Mouse (Mus musculus): ENCODE data around the gene Caprin1. TPM values are rescaled to one million over a fixed set of nuclear protein-coding genes. Genes with fewer than 3 reads are reported as not detected.

Caprin1 gene
- polyA plus RNA-seq, 1 experiment: 48.8 TPM

DNA sequence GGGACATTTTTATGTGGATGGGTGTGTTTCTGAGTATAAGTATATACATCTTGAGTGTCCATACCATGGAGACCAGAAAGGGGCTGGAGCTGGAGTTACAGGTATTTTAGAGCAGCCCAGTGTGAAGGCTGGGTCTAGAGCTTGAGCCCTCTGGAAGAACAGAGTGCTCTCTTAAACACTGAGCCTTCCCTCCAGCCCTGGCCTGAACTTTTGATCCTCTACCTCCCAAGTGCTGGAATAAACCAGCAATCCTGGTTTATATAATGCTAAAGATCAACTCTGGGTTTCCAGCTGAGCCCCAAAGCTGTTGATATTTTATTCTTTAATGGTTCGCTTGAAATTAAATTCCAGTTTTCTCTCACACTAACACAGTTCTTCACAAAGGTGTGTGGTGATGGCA, 5.0 kb upstream of the Caprin1 start:
- TF ChIP-seq CTCF (IDR thresholded peaks at IDR 0.05; ENCODE audit: extremely low read depth, insufficient read depth, insufficient read length, insufficient replicate concordance) (no peak), POLR2A (IDR thresholded peaks at IDR 0.05; ENCODE audit: low read depth, low read length) (no peak)
- no peak overlapping the region for H3K4me3 ChIP-seq (ENCODE audit: extremely low read depth, insufficient read depth, insufficient read length)
- 100% methylated on average over 1 of the region's 1 CpGs for WGBS
- H3K4me1 ChIP-seq (ENCODE audit: control insufficient read depth, insufficient read depth, insufficient read length): no peaks in the 10 kb centered on the region; the same call in 1 of the 2 replicates
- no peaks in the 10 kb centered on the region for H3K27me3 ChIP-seq (ENCODE audit: control insufficient read depth, insufficient read depth, low read length)
- H3K36me3 ChIP-seq (ENCODE audit: control insufficient read depth, insufficient read depth, low read length): no peaks in the 10 kb centered on the region
- DNase-seq (ENCODE audit: low read depth in 1 of 2, low spot score in 2 of 2): no peak
- no peak overlapping the region for H3K27ac ChIP-seq (ENCODE audit: insufficient read depth, low read length)

- Histone ChIP-seq H3K4me1 (ENCODE audit: control insufficient read depth, insufficient read depth, insufficient read length) (no peaks in the 10 kb centered on the region; the same call in none of the 2 replicates), H3K27me3 (ENCODE audit: control insufficient read depth, insufficient read depth, low read length) (no peaks in the 10 kb centered on the region), H3K4me3 (ENCODE audit: extremely low read depth, insufficient read depth, insufficient read length) (peak overlapping the region; percentile 97), H3K36me3 (ENCODE audit: control insufficient read depth, insufficient read depth, low read length) (peaks cover 5% of the 10 kb centered on the region; the same call in 1 of the 2 replicates), H3K27ac (ENCODE audit: insufficient read depth, low read length) (peak overlapping the region; percentile 95)
- 2% methylated on average over 62 of the region's 72 CpGs for WGBS
- peak; percentile 49 to 73 for DNase-seq (ENCODE audit: low read depth in 1 of 2, low spot score in 2 of 2)
- TF ChIP-seq POLR2A (IDR thresholded peaks at IDR 0.05; ENCODE audit: low read depth, low read length): peak; percentile 17; the same call in 1 of the 2 replicates
- peak; percentile 5; the same call in 1 of the 2 replicates for TF ChIP-seq CTCF (IDR thresholded peaks at IDR 0.05; ENCODE audit: extremely low read depth, insufficient read depth, insufficient read length, insufficient replicate concordance)
Observed at GRCm38 (mm10) chr2:103796861-103797466, 485 bp downstream of the Caprin1 start.

GRCm38 (mm10) chr2:103796211-103796860, 1.1 kb downstream of the Caprin1 start:
- no peaks in the 10 kb centered on the region for H3K27me3 ChIP-seq (ENCODE audit: control insufficient read depth, insufficient read depth, low read length)
- peak overlapping the region; percentile 95 for H3K27ac ChIP-seq (ENCODE audit: insufficient read depth, low read length)
- WGBS: under 1% methylated on average over 42 of the region's 42 CpGs
- H3K4me1 ChIP-seq (ENCODE audit: control insufficient read depth, insufficient read depth, insufficient read length): no peaks in the 10 kb centered on the region; the same call in none of the 2 replicates
- peak; percentile 36 to 54 for DNase-seq (ENCODE audit: low read depth in 1 of 2, low spot score in 2 of 2)
- H3K4me3 ChIP-seq (ENCODE audit: extremely low read depth, insufficient read depth, insufficient read length): peak overlapping the region; percentile 97
- H3K36me3 ChIP-seq (ENCODE audit: control insufficient read depth, insufficient read depth, low read length): peaks cover 6% of the 10 kb centered on the region; the same call in 1 of the 2 replicates
- TF ChIP-seq CTCF (IDR thresholded peaks at IDR 0.05; ENCODE audit: extremely low read depth, insufficient read depth, insufficient read length, insufficient replicate concordance) (no peak), POLR2A (IDR thresholded peaks at IDR 0.05; ENCODE audit: low read depth, low read length) (no peak)

- no peaks in the 10 kb centered on the region for H3K27me3 ChIP-seq (ENCODE audit: control insufficient read depth, insufficient read depth, low read length)
- no peaks in the 10 kb centered on the region; the same call in none of the 2 replicates for H3K4me1 ChIP-seq (ENCODE audit: control insufficient read depth, insufficient read depth, insufficient read length)
- WGBS: under 1% methylated on average over 11 of the region's 11 CpGs
- TF ChIP-seq CTCF (IDR thresholded peaks at IDR 0.05; ENCODE audit: extremely low read depth, insufficient read depth, insufficient read length, insufficient replicate concordance): no peak
- peak; percentile 54 for TF ChIP-seq POLR2A (IDR thresholded peaks at IDR 0.05; ENCODE audit: low read depth, low read length)
- DNase-seq (ENCODE audit: low read depth in 1 of 2, low spot score in 2 of 2): peak; percentile 58 to 80
- H3K4me3 ChIP-seq (ENCODE audit: extremely low read depth, insufficient read depth, insufficient read length): peak overlapping the region; percentile 97
- peak overlapping the region; percentile 95 for H3K27ac ChIP-seq (ENCODE audit: insufficient read depth, low read length)
- peaks cover 6% of the 10 kb centered on the region; the same call in 1 of the 2 replicates for H3K36me3 ChIP-seq (ENCODE audit: control insufficient read depth, insufficient read depth, low read length)
Observed at GRCm38 (mm10) chr2:103795843-103796210, 1.6 kb downstream of the Caprin1 start.

DNA sequence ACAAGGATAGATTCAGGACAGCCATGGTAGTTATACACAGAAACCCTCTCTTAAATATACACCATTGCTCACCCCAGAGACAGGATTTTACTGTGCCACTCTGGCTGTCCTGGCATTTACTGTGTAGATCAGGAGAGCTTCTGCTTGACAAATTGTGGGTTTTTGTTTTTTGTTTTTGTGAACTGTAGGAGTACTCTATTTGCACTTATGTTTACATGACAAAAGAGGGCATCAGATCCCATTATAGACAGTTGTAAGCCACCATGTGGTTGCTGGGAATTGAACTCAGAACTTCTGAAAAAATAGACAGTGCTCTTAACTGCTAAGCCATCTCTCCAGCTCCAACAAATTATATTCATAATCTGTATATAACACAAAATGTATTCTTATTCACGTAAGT, 5.4 kb downstream of the Caprin1 start:
- no peak for TF ChIP-seq CTCF (IDR thresholded peaks at IDR 0.05; ENCODE audit: extremely low read depth, insufficient read depth, insufficient read length, insufficient replicate concordance)
- TF ChIP-seq POLR2A (IDR thresholded peaks at IDR 0.05; ENCODE audit: low read depth, low read length): no peak
- WGBS: 93% methylated on average over 1 of the region's 1 CpGs
- Histone ChIP-seq H3K36me3 (ENCODE audit: control insufficient read depth, insufficient read depth, low read length) (peaks cover 6% of the 10 kb centered on the region; the same call in 1 of the 2 replicates), H3K4me3 (ENCODE audit: extremely low read depth, insufficient read depth, insufficient read length) (no peak overlapping the region), H3K27ac (ENCODE audit: insufficient read depth, low read length) (no peak overlapping the region), H3K27me3 (ENCODE audit: control insufficient read depth, insufficient read depth, low read length) (no peaks in the 10 kb centered on the region), H3K4me1 (ENCODE audit: control insufficient read depth, insufficient read depth, insufficient read length) (no peaks in the 10 kb centered on the region; the same call in 1 of the 2 replicates)
- DNase-seq (ENCODE audit: low read depth in 1 of 2, low spot score in 2 of 2): no peak

DNA sequence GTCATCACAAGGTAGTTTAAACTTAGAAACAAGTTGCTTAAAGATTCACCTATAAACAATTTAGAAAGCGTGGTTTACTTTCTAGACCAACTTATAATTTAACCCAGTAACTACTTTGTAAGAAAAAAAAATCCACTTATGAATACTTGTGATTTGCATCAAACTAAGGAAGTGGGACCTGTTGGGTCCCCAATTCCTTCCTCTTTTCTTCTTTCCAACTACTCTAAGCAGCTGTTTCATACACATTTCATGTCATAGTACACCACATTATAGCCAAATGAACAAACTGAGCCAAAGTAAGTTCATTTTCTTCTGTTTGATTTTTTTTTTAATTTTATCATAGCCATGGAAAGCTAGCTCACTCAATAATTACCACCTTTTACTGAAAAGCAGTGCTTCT, 11.7 kb downstream of the Caprin1 start:
- Histone ChIP-seq H3K4me1 (ENCODE audit: control insufficient read depth, insufficient read depth, insufficient read length) (no peaks in the 10 kb centered on the region; the same call in 1 of the 2 replicates), H3K27me3 (ENCODE audit: control insufficient read depth, insufficient read depth, low read length) (no peaks in the 10 kb centered on the region), H3K27ac (ENCODE audit: insufficient read depth, low read length) (no peak overlapping the region), H3K4me3 (ENCODE audit: extremely low read depth, insufficient read depth, insufficient read length) (no peak overlapping the region), H3K36me3 (ENCODE audit: control insufficient read depth, insufficient read depth, low read length) (peaks cover 7% of the 10 kb centered on the region)
- TF ChIP-seq POLR2A (IDR thresholded peaks at IDR 0.05; ENCODE audit: low read depth, low read length) (no peak), CTCF (IDR thresholded peaks at IDR 0.05; ENCODE audit: extremely low read depth, insufficient read depth, insufficient read length, insufficient replicate concordance) (no peak)
- DNase-seq (ENCODE audit: low read depth in 1 of 2, low spot score in 2 of 2): peak in 1 of 2 experiments; percentile 23
- WGBS: 35% methylated on average over 1 of the region's 1 CpGs

Measured in spleen, adult 2 months (tissue).